Mouse (Mus musculus): ENCODE data around the gene Gpr161. TPM values are rescaled to one million over a fixed set of nuclear protein-coding genes. Genes with fewer than 3 reads are reported as not detected.

Gene Gpr161
- not detected in 2 replicates for total RNA-seq (2015)
- total RNA-seq (2017): 0.04 and 0.08 TPM in 2 replicates

DNA sequence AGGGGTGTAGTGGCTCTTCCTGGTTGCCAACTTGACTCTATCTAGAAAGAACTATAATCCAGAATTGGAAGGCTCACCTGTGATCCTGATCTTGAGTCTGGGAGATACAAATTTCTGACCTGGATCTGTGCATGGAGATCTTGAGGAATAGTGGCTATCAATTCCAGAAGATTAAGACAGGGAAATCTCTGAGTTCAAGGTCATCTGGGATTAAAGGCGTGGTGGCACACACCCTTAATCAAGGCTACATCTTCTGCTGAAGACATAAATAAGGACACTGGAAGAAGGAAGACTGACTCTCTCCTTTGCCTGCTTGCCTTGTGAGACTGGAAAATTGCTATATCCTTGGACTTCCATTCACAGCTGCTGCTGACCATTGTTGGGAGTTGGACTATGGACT lies at the start of gene Gpr161:
Gpr161 (plus strand) TSS at position 301 of the 400 bp plus-strand sequence.
- no peak for ATAC-seq (ENCODE audit: poor library complexity, severe bottlenecking)

DNA sequence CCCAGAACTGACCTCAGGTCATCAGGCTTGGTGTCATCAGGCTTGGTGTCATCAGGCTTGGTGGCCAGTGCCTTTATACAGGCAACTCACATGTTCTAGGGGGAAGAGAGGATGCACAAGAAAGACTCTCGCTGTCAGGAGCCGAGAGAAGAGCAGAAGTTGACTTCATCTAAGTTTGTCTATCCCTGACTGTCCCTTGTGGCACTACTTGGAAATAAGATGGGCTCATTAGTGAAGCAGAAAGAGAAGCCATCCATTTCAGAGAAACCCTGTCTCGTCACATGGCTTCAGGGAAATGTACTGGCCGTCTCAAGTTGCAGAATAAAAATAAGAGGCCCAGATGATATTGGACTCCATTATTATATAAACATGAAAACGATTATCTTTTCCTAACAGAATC lies 49.0 kb upstream of the Gpr161 start:
- ATAC-seq (ENCODE audit: poor library complexity, severe bottlenecking): no peak

DNA sequence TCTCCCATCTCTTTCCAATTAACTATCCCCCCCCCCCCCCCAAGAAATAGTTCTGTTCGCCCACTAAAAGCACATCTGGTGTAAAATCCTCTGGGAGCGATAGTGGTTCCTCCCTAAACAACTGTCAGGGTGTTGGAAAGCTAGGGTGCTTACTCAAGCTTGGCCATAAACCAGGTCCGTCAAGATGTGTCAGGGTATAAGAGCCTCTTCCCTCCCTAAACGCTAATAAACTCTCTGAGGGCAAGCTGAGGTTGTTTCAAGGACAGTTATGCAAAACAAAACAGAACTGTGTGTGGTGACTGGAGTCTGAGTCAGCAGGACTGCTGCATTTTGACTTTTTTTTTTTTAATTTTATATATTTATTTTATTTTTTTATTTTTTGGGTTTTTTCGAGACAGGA lies 48.5 kb upstream of the Gpr161 start:
- no peak for ATAC-seq (ENCODE audit: poor library complexity, severe bottlenecking)

DNA sequence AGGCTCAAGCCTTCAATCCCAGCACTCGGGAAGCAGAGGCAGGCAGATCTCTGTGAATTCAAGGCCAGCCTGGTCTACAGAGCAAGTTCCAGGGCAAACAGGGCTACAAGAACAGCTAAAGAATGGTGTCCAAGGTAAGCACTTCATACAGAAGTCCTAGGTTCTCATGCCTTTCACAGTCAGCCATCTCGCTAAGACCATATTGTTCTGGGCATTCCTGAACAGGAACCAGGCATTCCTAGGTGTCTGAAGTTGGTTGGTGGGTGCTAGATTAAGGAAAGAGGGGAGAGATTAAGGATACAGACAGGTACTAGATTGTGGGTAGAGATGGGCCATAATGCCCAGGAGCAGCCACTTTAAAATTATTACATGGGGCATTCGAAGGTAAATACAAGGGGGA lies 47.8 kb upstream of the Gpr161 start:
- no peak for ATAC-seq (ENCODE audit: poor library complexity, severe bottlenecking)

DNA sequence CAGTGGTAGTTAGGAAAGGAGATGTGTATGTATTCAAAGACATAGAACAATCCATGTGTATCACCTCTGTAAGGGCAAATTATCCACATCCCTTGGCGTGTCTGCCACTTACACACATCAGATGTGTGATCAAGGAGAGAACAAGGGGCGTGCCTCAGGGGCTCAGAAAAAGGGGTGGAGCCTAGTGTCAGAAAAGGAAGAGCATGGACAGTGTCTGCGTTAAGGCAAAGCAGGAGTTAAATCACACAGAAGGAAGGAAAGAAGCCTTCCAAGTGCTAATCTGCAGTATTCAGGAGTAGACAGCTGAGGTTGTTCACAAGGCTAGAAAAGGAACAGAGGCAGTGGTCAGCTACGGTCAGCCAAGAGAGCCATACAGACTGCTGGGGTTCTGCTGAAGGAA lies 46.7 kb upstream of the Gpr161 start:
- no peak for ATAC-seq (ENCODE audit: poor library complexity, severe bottlenecking)

DNA sequence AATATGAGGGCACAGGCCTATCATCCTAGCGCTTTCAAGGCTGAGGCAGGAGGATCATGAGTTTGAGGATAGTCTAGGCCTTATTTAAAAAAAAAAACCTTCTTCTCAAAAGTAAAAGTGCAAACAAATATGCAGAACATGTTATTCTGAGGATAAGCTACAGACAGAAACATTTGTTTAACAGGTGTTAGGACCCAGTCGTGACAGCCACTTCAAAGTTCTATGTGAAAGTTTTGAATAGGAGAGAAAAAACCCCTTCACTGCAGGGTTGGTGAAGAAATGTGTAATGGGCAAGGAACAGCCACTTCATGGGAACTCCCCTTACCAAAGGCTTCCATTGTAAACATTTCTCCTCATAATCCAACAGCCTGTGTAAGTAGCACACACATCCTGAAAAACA lies 45.0 kb upstream of the Gpr161 start:
- no peak for ATAC-seq (ENCODE audit: poor library complexity, severe bottlenecking)

DNA sequence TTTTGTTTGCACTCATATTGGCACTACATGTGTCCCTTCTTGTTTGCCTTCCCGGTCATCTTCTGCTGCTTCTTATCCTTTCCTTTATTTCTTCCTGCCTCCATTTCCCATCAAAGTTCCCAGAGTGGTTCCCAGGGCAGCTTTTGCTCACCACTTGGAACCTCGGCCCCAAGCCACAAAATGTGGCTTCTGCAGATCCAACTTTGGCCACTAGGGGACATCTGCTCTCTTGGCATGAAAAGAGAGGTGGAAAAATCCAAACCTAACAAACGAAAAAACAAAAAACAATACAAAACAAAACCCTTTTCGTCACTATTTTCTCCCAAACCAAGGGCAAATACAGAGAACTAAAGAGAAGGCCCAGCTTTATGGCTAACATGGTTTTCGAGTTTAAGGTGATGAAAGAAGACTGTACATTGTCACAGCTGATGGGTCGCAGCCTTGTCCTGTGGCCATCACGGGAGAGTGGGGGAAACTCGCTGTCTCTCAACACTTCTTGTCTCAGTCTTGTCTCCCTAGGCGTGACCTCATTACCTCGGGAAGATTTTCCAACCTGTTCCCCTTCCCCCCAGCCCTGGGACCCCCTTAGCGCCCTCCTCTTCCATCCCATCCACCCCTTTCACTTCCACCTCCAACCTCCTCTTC lies 43.4 kb upstream of the Gpr161 start:
- ATAC-seq (ENCODE audit: poor library complexity, severe bottlenecking): peak; percentile 91

DNA sequence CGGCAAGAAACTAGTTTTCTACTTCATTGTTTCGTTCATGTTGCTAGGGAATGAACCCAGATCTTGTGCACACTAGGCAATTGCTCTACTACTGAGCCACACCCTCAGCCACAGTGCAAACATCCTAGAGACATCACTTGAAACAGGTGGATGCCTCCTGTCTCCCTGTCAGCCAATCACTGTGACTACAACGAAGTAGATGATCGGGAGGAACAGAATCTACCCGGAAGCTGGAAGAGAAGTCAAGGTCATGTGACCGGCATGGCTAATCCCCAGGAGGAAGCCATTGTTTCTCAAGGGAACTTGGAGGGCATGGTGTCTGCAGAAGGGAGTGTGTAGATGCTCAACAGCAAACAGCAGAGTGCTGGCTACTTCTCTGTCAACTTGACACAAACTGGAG lies 20.6 kb upstream of the Gpr161 start:
- ATAC-seq (ENCODE audit: poor library complexity, severe bottlenecking): no peak

DNA sequence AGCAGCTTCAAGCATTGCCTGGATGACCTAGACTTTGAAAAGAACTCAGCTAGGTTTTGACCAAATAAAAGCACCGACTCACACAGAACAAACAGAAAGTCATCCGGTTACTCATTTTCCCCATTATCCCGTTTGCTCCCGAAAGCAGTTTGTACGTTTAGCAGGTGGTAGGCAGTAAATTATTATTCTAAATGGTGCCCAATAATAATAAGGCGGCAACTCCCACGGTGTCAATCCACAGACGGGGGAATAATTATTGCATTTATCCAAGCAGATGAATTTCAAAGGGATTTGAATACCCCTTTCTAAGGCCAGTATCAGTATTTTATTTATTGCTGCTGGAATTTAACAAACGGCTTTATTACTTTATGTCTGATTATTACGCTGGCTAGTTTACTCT lies 14.8 kb upstream of the Gpr161 start:
- no peak for ATAC-seq (ENCODE audit: poor library complexity, severe bottlenecking)

DNA sequence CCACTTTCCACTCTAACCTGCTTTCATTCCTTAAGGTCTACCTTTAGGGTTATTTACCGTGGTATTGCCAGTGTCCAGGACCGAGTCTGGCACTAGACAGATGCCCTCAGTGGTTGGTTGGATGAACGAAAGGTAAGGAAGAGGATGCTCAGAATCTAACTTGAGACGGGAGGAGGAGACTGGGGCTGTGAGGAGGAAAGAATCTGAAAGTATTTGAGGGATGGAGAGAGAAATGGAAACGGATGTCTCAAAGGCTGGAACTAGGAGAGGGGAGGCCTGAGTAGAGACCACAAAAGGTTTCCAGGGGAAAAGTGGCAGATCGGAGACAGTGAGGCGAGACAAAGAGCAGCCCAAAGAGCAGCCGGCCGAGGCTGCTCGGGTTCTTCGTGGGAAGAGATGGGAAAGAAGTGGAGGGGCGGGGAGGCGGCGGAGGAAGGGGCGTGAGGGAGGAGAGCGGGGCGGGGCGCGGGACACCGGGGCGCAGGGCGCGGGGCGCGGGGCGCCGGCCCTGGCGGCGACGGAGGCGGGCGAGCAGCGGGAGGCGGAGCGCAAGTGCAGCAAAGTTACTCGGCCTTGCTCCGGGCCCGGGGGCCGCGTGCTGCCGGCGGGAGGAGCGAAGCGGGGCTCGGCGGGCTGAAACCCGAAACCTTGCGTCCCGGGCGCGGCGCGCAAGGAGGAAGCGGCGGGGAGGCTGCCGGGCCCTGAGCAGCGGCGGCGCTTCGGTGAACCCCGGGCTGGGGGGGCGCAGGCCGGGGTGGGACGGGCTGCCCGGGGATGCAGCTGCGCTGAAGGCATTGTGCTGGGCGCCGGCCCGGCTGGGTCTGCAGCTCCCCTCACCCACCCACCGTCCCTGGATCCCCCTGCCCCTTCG lies 14.0 kb upstream of the Gpr161 start:
- ATAC-seq (ENCODE audit: poor library complexity, severe bottlenecking): peak; percentile 72

DNA sequence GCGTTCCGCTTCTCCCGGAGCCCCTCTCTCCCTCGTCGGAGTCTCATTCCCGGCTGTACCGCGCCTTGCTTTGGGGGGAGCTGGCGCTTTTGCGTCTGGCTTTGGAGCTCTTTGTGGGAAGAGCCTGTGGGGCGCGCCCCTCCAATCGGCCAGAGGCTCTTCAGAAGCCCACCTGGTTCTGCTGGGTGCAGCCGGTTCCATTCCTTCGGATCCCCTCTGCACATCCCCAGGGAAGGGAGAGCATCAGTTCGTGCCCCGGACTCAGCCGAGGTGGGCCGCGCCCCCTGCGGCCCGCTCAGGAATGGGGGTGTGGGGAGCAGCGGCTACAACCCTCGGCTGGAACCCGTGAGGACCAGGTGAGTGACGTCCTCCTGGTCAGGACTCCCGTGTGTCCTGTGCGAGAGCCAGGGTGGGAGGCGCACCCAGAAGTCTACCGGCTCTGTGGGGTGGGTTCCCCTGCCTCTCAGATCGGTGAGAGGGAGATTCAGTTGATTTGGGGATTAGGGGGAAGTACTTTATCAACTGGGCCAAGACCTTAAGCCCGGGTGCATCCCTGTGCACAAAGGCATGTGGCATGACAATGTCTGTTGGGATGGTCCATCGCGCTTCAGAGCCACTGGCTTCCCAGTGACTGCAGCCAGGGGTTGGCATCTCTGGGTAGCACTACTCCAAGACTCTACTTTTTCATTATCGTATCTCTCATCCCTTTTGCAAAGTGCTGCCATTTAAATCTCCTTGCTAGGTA lies 13.2 kb upstream of the Gpr161 start:
- 0 out of 2 replicates have a peak, but pooled peaks have one; percentile 27 for ATAC-seq (ENCODE audit: poor library complexity, severe bottlenecking)

DNA sequence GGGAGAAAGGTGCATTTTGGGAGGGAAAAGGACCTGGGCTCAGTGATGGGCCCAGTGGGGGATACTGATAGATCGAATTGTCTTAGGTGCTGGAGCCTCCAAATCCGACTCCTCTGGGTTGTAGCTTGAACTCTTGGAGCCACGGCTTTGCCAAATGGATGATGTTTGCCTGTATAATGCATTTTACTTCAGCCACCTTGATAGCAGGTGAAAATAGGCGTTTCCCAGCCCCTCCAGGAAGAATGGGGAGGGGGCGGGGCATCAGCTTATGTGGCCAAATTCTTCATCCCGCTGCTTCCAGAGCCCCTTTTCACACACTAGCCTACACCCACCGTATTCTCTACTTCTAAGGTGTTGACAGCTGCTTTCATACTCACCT lies 12.6 kb upstream of the Gpr161 start:
- no peak for ATAC-seq (ENCODE audit: poor library complexity, severe bottlenecking)

DNA sequence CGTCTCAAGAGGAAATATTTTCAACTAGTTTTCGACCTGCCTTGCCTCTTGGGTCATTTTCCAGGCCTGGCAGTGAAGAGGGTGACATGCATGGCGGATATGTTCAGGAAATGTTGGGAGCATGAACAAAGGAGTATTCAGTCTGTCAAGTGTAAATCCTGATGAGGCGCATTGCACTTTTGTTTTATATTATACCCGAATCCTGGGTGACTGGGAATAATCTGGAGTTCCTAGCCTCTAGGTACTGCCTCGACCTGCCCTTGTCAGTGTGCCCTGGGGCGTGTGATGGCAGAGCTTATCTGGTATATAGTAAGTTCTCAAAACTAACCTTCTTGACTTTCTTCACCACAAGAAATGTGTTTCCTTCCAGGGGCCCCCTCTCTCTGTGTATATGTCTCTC lies 11.5 kb upstream of the Gpr161 start:
- ATAC-seq (ENCODE audit: poor library complexity, severe bottlenecking): no peak

DNA sequence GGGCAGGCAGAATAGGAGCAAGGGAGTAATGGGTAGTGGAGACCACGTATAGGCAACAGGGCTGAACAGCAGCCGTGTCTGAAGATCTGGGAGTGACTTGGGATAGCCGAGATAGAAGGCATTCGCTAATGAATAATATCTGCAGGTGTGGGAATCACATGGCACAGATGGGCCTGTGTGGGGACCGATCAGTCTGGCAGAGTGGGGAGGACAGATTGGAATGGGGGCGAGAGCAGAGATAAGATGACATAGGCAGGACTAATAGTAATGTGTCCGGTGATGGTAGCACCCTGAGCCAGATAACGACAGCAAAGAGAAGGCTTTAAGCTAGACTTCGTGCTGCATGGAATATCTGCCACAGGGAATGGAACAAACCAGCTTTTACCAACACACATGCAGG lies 7.4 kb upstream of the Gpr161 start:
- ATAC-seq (ENCODE audit: poor library complexity, severe bottlenecking): no peak

DNA sequence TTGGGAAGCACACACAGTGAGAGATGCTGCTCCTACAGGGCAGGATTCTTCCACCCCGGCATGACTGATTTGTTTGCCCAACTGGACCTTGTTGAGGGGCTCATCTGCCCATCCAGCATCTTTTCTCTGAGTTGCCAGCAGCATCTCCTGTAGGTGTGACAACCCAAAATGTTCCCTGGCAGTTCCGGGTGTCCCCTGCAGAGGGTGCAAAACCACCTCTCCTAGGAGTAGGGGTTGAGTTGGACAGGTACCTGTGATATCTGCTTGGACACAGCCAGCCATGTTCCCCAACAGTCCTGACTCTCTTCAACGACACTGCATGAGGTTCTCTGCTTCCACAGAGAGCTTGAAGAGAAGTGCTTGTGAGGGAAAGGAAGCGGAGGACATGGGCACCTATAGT lies 5.8 kb upstream of the Gpr161 start:
- peak; percentile 47; the same call in 1 of the 2 replicates for ATAC-seq (ENCODE audit: poor library complexity, severe bottlenecking)

DNA sequence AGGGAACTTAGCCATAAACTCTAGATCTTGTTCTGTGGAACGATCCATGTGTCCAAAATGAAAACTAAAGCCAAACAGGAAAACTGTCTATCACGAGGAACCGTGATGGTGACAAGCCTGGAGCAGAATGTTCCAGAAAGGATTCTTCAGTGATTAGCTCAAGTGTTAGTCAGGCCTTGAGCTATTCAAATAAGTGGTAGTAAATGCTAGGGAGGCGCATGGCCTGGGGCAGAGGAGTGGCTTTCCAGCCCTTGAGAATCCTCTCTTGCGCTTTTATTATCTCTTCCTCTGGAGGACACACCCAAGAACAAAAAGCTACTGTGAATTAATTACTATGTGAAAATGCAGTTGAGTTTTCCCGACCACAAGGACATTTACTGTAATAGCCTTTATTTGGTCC lies 4.0 kb upstream of the Gpr161 start:
- no peak for ATAC-seq (ENCODE audit: poor library complexity, severe bottlenecking)

DNA sequence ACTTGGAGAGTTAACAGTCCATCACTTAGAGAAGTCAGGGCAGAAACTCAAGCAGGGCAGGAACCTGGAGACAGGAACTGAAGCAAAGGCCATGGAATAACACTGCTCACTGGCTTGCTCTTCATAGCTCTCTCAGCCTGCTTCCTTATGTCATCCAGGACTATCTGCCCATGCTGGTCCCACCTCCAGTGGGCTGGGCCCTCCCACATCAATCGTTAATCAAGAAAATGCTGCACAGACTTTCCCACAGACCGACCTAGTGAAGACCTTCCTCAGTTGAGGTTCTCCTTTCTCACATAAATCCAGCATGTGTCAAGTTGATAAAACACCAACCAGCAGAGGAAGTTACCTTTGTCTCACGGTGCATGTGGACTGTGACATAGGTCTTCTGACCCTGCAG lies 5.5 kb downstream of the Gpr161 start:
- no peak for ATAC-seq (ENCODE audit: poor library complexity, severe bottlenecking)

DNA sequence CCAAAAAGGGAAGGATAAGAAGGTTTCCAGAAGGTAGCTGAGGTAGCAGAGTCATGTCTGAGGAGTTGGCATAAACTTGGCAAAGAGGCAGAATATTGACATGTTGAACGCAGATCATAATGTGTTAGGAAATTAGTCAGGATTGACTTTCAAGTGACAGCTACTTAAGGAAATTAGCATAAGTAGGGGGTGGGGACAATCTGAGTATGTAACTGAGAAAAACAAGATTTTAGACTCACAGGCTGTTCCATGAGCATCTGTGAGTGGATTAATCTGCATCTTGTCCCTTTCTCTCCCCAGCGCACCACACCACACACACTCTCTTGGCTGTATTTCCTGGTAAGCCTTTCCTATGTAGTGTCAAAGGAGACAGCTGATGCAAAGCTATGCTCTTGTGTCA lies 6.0 kb downstream of the Gpr161 start:
- ATAC-seq (ENCODE audit: poor library complexity, severe bottlenecking): no peak

DNA sequence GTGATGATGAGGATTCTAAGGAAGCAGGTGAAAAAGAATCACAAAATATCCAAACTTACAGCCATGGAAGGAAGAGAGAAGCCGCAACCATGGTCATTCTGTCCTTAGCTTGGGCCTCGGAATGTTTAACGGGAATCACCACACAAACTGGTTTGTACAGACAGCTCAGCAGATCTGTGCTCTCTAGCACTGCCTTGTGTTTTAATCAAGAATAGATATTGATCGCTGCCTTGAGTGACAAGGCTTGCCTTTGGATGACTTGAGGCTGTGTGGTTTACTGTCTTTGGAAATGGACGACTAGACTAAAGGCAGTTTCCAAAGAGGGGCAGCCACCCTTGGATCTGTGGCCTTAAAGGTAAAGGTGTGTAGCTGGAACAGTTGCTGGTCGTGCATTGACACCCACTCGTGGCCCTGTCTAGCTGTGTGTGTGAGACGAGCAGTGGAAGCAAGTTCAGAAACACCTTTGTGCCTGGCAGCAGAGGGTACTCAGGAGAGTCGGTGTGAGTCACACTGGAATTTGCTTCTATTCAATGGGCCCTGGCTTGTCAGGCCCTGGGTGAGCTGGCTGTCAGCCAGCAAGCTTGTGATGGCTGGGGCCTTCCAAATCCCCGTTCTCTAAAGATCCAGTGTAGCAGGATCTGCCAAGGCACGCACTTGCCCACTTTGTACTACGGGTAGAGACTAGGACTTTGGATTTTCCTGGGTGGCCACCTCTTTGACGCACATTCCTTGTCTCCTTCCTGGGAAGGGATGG lies 7.0 kb downstream of the Gpr161 start:
- ATAC-seq (ENCODE audit: poor library complexity, severe bottlenecking): no peak

DNA sequence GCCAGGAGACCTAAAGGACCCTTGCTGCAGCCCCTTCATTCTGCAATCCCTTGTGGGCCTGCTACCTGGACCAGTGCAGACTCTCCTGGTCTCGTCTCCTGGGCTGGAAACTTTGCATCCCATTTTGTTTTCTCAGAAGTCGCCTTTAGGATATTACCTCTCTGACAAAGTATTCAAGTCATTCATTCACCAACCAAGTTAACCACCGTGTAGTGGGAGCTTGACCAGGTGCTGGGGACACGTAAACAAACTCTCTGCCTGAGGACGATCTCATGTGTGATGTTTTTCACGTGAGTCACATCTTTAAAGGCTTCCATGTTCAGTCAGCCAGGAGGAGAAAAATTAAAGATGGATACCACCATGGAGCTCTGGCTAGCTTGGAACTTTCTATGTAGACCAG lies 7.6 kb downstream of the Gpr161 start:
- no peak for ATAC-seq (ENCODE audit: poor library complexity, severe bottlenecking)

DNA sequence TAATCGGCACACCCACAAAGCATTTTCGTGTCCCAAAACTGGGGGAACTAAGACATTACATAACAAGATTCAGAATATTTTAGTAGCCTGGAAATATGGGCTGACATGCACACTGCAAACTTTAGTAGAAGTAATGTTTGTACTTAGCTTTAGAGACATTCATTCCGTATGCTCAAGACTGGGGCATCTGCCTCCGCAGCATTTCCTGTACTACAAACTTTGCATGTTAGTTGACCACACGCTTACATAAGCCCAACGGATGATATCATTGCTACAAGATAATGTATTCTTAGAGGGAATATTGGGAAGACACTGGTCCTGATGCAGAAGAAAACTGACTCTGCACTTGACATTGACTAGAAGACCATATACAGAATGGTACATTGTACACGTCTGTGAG lies 8.8 kb downstream of the Gpr161 start:
- no peak for ATAC-seq (ENCODE audit: poor library complexity, severe bottlenecking)

Data from megakaryocyte, adult 5-6 weeks (primary cell).